Mouse (Mus musculus): Measurements from ENCODE around the gene Dtl. TPM values are rescaled to one million over a fixed set of nuclear protein-coding genes. Genes with fewer than 3 reads are reported as not detected.

The Dtl gene
- polyA plus RNA-seq, 1 experiment from 2014 or later: 61.5 TPM

- Histone ChIP-seq H3K9ac (replicated peaks; ENCODE audit: low read depth, low read length) (no peak overlapping the region), H3K27me3 (ENCODE audit: control insufficient read depth, insufficient read depth, low read length) (no peaks in the 10 kb centered on the region), H3K4me1 (ENCODE audit: control insufficient read depth, insufficient read depth, low read length) (no peaks in the 10 kb centered on the region), H3K9me3 (ENCODE audit: control insufficient read depth, low read depth, low read length) (no peaks in the 10 kb centered on the region), H3K4me2 (replicated peaks; ENCODE audit: low read depth, low read length) (no peak overlapping the region), H3K36me3 (ENCODE audit: control insufficient read depth, insufficient read depth, low read length) (peaks cover 51% of the 10 kb centered on the region), H3K4me3 (ENCODE audit: low read depth, low read length) (no peak overlapping the region), H3K27ac (ENCODE audit: low read length) (no peak overlapping the region)
- ATAC-seq (ENCODE audit: insufficient number of reproducible peaks, insufficient read depth, low FRiP score, low read depth): no peak
- WGBS: 84% methylated on average over 3 of the region's 3 CpGs
These were observed 31.6 kb downstream of the Dtl start for GRCm38 (mm10) chr1:191543747-191544146.

- Histone ChIP-seq H3K27me3 (ENCODE audit: control insufficient read depth, insufficient read depth, low read length) (no peaks in the 10 kb centered on the region), H3K27ac (ENCODE audit: low read length) (no peak overlapping the region), H3K9me3 (ENCODE audit: control insufficient read depth, low read depth, low read length) (no peaks in the 10 kb centered on the region), H3K4me3 (ENCODE audit: low read depth, low read length) (no peak overlapping the region), H3K9ac (replicated peaks; ENCODE audit: low read depth, low read length) (no peak overlapping the region), H3K4me2 (replicated peaks; ENCODE audit: low read depth, low read length) (no peak overlapping the region), H3K36me3 (ENCODE audit: control insufficient read depth, insufficient read depth, low read length) (peaks cover 44% of the 10 kb centered on the region), H3K4me1 (ENCODE audit: control insufficient read depth, insufficient read depth, low read length) (no peaks in the 10 kb centered on the region)
- WGBS: 89% methylated on average over 4 of the region's 4 CpGs
- ATAC-seq (ENCODE audit: insufficient number of reproducible peaks, insufficient read depth, low FRiP score, low read depth): no peak
These were observed 33.7 kb downstream of the Dtl start for GRCm38 (mm10) chr1:191541619-191542018.

- Histone ChIP-seq H3K4me1 (ENCODE audit: control insufficient read depth, insufficient read depth, low read length) (no peaks in the 10 kb centered on the region), H3K36me3 (ENCODE audit: control insufficient read depth, insufficient read depth, low read length) (peaks cover 44% of the 10 kb centered on the region), H3K4me2 (replicated peaks; ENCODE audit: low read depth, low read length) (no peak overlapping the region), H3K9me3 (ENCODE audit: control insufficient read depth, low read depth, low read length) (no peaks in the 10 kb centered on the region), H3K9ac (replicated peaks; ENCODE audit: low read depth, low read length) (no peak overlapping the region), H3K27ac (ENCODE audit: low read length) (no peak overlapping the region), H3K4me3 (ENCODE audit: low read depth, low read length) (no peak overlapping the region), H3K27me3 (ENCODE audit: control insufficient read depth, insufficient read depth, low read length) (no peaks in the 10 kb centered on the region)
- ATAC-seq (ENCODE audit: insufficient number of reproducible peaks, insufficient read depth, low FRiP score, low read depth): no peak
- 88% methylated on average over 9 of the region's 9 CpGs for WGBS
These were observed 34.3 kb downstream of the Dtl start for GRCm38 (mm10) chr1:191541014-191541413.

GRCm38 (mm10) chr1:191540300-191540699, 35.0 kb downstream of the Dtl start:
- Histone ChIP-seq H3K36me3 (ENCODE audit: control insufficient read depth, insufficient read depth, low read length) (peaks cover 37% of the 10 kb centered on the region), H3K9ac (replicated peaks; ENCODE audit: low read depth, low read length) (no peak overlapping the region), H3K27ac (ENCODE audit: low read length) (no peak overlapping the region), H3K4me1 (ENCODE audit: control insufficient read depth, insufficient read depth, low read length) (no peaks in the 10 kb centered on the region), H3K4me3 (ENCODE audit: low read depth, low read length) (no peak overlapping the region), H3K4me2 (replicated peaks; ENCODE audit: low read depth, low read length) (no peak overlapping the region), H3K27me3 (ENCODE audit: control insufficient read depth, insufficient read depth, low read length) (no peaks in the 10 kb centered on the region), H3K9me3 (ENCODE audit: control insufficient read depth, low read depth, low read length) (no peaks in the 10 kb centered on the region)
- 64% methylated on average over 2 of the region's 2 CpGs for WGBS
- ATAC-seq (ENCODE audit: insufficient number of reproducible peaks, insufficient read depth, low FRiP score, low read depth): no peak

- no peaks in the 10 kb centered on the region for H3K9me3 ChIP-seq (ENCODE audit: control insufficient read depth, low read depth, low read length)
- ATAC-seq (ENCODE audit: insufficient number of reproducible peaks, insufficient read depth, low FRiP score, low read depth): no peak
- no peak overlapping the region for H3K4me2 ChIP-seq (replicated peaks; ENCODE audit: low read depth, low read length)
- H3K4me3 ChIP-seq (ENCODE audit: low read depth, low read length): no peak overlapping the region
- H3K27me3 ChIP-seq (ENCODE audit: control insufficient read depth, insufficient read depth, low read length): no peaks in the 10 kb centered on the region
- WGBS: 63% methylated on average over 2 of the region's 2 CpGs
- H3K27ac ChIP-seq (ENCODE audit: low read length): no peak overlapping the region
- no peaks in the 10 kb centered on the region for H3K4me1 ChIP-seq (ENCODE audit: control insufficient read depth, insufficient read depth, low read length)
- peaks cover 21% of the 10 kb centered on the region; the same call in 1 of the 2 replicates for H3K36me3 ChIP-seq (ENCODE audit: control insufficient read depth, insufficient read depth, low read length)
- no peak overlapping the region for H3K9ac ChIP-seq (replicated peaks; ENCODE audit: low read depth, low read length)
These were observed 40.4 kb downstream of the Dtl start for GRCm38 (mm10) chr1:191534896-191535295.

GRCm38 (mm10) chr1:191531023-191531422, 44.3 kb downstream of the Dtl start:
- H3K27ac ChIP-seq (ENCODE audit: low read length): no peak overlapping the region
- H3K4me2 ChIP-seq (replicated peaks; ENCODE audit: low read depth, low read length): no peak overlapping the region
- no peaks in the 10 kb centered on the region for H3K9me3 ChIP-seq (ENCODE audit: control insufficient read depth, low read depth, low read length)
- 0 out of 2 replicates have a peak, but pooled peaks cover 4% of the 10 kb centered on the region for H3K36me3 ChIP-seq (ENCODE audit: control insufficient read depth, insufficient read depth, low read length)
- H3K4me3 ChIP-seq (ENCODE audit: low read depth, low read length): no peak overlapping the region
- WGBS: 54% methylated on average over 1 of the region's 1 CpGs
- H3K4me1 ChIP-seq (ENCODE audit: control insufficient read depth, insufficient read depth, low read length): no peaks in the 10 kb centered on the region
- no peak overlapping the region for H3K9ac ChIP-seq (replicated peaks; ENCODE audit: low read depth, low read length)
- no peak for ATAC-seq (ENCODE audit: insufficient number of reproducible peaks, insufficient read depth, low FRiP score, low read depth)
- H3K27me3 ChIP-seq (ENCODE audit: control insufficient read depth, insufficient read depth, low read length): no peaks in the 10 kb centered on the region

GRCm38 (mm10) chr1:191529406-191529805, 45.9 kb downstream of the Dtl start:
- Histone ChIP-seq H3K9me3 (ENCODE audit: control insufficient read depth, low read depth, low read length) (no peaks in the 10 kb centered on the region), H3K27me3 (ENCODE audit: control insufficient read depth, insufficient read depth, low read length) (no peaks in the 10 kb centered on the region), H3K4me1 (ENCODE audit: control insufficient read depth, insufficient read depth, low read length) (no peaks in the 10 kb centered on the region), H3K36me3 (ENCODE audit: control insufficient read depth, insufficient read depth, low read length) (no peaks in the 10 kb centered on the region), H3K4me2 (replicated peaks; ENCODE audit: low read depth, low read length) (no peak overlapping the region), H3K27ac (ENCODE audit: low read length) (no peak overlapping the region), H3K9ac (replicated peaks; ENCODE audit: low read depth, low read length) (no peak overlapping the region), H3K4me3 (ENCODE audit: low read depth, low read length) (no peak overlapping the region)
- 70% methylated on average over 2 of the region's 2 CpGs for WGBS
- no peak for ATAC-seq (ENCODE audit: insufficient number of reproducible peaks, insufficient read depth, low FRiP score, low read depth)

GRCm38 (mm10) chr1:191527921-191528612, 47.3 kb downstream of the Dtl start:
- Histone ChIP-seq H3K27me3 (ENCODE audit: control insufficient read depth, insufficient read depth, low read length) (no peaks in the 10 kb centered on the region), H3K27ac (ENCODE audit: low read length) (no peak overlapping the region), H3K4me2 (replicated peaks; ENCODE audit: low read depth, low read length) (no peak overlapping the region), H3K9me3 (ENCODE audit: control insufficient read depth, low read depth, low read length) (no peaks in the 10 kb centered on the region), H3K9ac (replicated peaks; ENCODE audit: low read depth, low read length) (no peak overlapping the region), H3K4me3 (ENCODE audit: low read depth, low read length) (no peak overlapping the region), H3K4me1 (ENCODE audit: control insufficient read depth, insufficient read depth, low read length) (no peaks in the 10 kb centered on the region), H3K36me3 (ENCODE audit: control insufficient read depth, insufficient read depth, low read length) (no peaks in the 10 kb centered on the region)
- 44% methylated on average over 4 of the region's 4 CpGs for WGBS
- no peak; the same call in 1 of the 2 replicates for ATAC-seq (ENCODE audit: insufficient number of reproducible peaks, insufficient read depth, low FRiP score, low read depth)

GRCm38 (mm10) chr1:191527089-191527488, 48.3 kb downstream of the Dtl start:
- Histone ChIP-seq H3K4me1 (ENCODE audit: control insufficient read depth, insufficient read depth, low read length) (no peaks in the 10 kb centered on the region), H3K36me3 (ENCODE audit: control insufficient read depth, insufficient read depth, low read length) (no peaks in the 10 kb centered on the region), H3K9ac (replicated peaks; ENCODE audit: low read depth, low read length) (no peak overlapping the region), H3K27ac (ENCODE audit: low read length) (no peak overlapping the region), H3K9me3 (ENCODE audit: control insufficient read depth, low read depth, low read length) (no peaks in the 10 kb centered on the region), H3K4me2 (replicated peaks; ENCODE audit: low read depth, low read length) (no peak overlapping the region), H3K4me3 (ENCODE audit: low read depth, low read length) (no peak overlapping the region), H3K27me3 (ENCODE audit: control insufficient read depth, insufficient read depth, low read length) (no peaks in the 10 kb centered on the region)
- WGBS: 73% methylated on average over 3 of the region's 3 CpGs
- no peak for ATAC-seq (ENCODE audit: insufficient number of reproducible peaks, insufficient read depth, low FRiP score, low read depth)

Data from stomach, embryonic 14.5 days (tissue).